Mouse (Mus musculus): ENCODE measurements around the gene Ankrd13d.

GRCm38 (mm10) chr19:4306190-4306577 is 23.2 kb upstream of the Ankrd13d start, which contains the start of gene Grk2:
- peak; percentile 40; the same call in 1 of the 2 replicates for TF ChIP-seq CTCF (IDR thresholded peaks at IDR 0.05; ENCODE audit: extremely low read depth, insufficient read depth, low read length)
- TF ChIP-seq POLR2A (IDR thresholded peaks at IDR 0.05; ENCODE audit: extremely low read depth, insufficient read depth, low read length), result no peak
